Mouse (Mus musculus): ENCODE results near the gene Plxna2.

The Plxna2 gene

DNA sequence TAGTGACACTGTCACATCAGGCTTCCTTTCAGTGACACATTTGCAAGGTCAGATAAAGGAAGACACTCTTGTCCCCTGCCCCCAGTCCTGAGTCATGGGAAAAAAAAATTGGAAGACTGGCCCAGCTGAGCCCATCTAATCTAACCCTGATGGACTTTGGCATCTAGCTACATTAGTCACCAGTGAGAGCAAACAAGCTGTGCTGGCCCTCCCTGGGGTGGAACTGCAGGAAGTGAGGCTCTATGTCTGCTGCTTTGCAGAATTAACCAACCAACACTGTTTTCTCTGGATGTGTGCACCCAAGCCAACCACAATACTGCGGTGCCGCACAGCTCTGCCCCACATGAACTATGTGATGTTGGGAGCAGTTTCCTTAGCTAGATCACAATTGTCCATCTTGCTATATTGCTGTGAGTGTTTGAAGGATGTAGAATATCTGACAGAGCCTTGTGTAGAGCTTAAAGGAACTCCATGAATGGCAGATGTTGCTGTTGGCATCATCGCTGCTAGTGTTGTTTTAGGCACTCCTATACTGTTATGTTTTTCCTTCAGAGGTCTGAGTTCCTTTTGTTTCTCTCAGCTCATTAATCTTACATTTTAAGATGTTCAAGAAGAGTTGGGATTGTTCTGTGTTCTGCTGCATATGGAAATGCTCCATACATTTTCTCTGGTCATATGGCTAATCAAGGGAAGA lies 42.6 kb downstream of the Plxna2 start:
- no peak for DNase-seq (ENCODE audit: low spot score)

DNA sequence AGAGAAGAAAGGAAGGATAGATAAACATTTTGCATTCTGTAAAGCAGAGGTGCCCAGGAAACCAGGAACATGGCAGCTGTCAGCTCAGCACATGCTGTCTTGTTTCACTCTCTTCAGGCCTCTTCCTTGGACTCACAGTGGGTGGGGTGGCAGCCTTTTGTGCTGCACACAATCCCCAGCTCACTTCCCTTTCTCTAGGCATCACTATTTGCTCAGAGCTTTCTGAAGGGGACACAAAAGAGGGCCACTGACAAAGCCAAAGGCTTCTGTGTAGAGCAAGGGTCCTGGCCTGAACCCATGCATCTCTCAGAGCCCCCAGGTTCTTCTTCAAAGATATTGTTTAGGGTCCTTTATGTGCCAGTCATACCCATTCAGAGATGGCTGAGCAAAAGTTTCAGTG lies 45.0 kb downstream of the Plxna2 start:
- peak; percentile 67 for DNase-seq (ENCODE audit: low spot score)

DNA sequence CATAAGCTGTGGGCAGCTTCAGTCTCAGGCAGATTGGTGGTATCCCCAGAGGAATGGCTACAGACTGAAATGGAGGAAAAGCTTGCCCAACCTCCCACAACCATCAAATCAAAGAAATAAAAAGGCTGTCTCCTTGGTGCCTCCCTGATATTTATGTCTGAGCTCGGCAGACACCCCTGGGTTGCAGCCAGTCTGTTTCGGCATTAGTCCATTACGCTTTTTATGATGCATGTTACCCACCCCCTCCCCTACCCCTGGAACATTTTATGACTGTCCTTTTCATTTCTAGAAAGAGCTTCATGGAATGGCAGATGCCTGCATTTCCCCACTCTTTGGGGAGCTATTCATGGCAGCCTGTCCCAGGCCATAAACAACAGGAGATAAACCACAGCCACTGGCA lies 47.7 kb downstream of the Plxna2 start:
- no peak for DNase-seq (ENCODE audit: low spot score)

DNA sequence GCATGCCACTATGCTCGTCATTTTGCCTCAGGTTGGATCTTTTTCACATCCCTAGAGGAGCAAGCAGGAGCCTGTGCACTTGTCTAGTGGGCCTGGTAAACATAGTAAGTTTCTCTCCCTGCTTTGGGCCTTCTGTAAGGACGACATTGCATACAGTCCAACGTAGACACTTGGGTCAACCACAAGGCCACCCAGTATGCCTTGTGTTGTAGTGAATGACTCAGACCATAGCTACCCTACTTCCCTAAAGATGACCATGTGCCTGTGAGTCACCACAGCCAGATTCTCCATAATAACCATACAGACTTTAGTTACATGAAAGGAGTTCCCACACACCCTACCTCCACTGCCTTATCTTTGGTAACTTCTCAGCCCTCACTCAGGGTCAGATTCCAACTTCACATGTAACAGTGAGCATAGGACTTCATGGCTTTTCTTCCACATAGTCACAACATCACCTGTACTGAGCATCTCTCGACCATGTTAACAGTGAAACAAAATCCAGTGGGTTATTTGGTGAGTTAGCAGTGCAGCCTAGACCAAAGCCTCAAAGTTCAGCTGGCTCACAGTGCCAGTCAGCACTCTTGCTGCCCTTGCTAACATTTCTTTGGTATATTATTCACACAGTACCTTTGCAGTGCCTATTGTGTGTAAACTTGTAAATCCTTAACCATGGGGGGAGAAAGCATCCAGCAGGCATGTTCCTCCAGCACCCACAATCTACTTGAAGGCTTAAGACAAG lies 53.9 kb downstream of the Plxna2 start:
- DNase-seq (ENCODE audit: low spot score), result no peak

DNA sequence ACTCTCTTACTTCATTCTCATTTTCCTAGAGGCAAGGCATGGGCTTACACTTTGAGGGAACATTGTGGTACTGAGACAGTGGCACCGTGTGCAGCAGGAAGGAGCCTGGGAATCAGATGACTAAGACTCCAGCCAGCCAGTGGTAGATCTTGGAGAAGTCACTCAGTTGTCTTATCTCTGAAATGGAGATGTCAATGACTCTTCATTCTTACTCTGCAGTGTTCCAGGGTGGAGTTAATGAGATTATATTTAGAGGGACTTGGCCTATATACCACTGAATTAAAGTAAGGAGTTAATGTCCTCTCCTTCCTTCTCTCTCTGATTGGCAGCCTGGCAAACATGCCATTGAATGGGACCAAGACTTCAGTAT lies 54.5 kb downstream of the Plxna2 start:
- DNase-seq (ENCODE audit: low spot score), result no peak

DNA sequence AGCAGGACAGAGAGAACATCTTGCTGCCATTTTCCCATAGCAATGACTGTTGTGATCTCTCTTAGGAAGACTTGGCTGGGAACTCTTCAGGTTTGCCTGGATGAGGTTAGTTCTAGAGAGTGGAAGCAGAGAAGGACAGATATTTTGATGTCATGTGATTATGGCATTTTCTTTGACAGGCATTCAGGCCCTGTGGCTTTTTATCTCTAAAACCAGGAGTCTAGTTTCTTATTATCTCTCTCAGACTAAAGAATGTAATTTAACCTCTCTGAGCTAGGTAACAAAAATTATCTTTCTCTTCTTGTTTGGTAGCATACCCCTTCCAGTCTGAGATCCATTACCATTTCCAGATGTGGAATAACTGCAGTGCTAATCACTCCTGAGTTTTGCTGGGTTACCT lies 55.2 kb downstream of the Plxna2 start:
- DNase-seq (ENCODE audit: low spot score), result no peak

DNA sequence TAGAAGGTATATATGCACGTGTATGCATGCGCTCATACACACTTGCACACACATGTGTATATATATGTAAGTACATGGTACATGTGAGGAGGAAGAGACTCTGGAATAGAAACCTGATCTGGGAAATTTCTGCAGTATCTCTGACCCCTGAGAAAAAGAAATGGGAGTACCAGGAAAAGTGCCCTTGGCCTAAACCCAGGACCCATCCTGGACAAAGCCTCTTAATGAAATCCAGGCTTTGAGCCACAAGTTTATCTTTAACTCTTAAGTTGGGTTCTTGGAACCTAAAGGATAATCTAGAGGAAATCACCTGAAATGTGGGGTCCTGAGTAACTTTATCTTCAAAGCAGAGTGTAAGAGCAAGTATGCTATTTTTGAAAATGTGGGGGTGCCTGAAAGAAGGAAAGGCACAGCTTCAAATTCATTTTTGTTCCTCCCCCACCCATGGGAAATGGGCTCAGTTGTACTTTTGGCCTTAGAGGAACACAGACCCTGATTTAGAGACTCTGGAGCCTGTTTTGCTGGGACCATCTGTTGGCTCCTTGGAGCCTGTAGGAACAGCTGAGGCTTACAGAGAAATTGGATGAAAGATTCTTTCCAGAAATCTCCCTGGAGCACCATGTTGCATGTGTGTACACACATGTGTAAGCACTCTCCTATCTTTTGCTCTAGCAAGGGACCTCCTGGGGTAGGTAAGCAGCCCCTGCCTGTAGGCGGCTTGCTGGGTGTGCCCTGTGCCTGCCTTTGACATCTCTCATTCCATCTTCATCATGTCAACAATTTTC lies 57.3 kb downstream of the Plxna2 start:
- no peak for DNase-seq (ENCODE audit: low spot score)

DNA sequence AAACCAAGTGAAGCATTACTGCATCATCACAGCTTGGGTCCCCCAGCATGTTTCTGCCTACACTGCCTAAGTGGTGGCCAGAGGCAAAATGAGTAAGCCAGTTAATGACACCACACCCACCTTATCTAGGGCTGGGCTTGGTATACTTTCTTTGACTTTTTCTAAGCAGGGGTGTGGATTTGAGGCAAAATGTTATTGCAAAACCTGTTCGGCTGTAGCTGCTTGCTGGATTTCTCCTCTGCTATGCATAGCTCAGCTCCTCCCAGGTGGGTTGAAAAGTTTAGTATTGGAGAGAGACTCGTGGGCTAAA lies 57.8 kb downstream of the Plxna2 start:
- DNase-seq (ENCODE audit: low spot score), result no peak

DNA sequence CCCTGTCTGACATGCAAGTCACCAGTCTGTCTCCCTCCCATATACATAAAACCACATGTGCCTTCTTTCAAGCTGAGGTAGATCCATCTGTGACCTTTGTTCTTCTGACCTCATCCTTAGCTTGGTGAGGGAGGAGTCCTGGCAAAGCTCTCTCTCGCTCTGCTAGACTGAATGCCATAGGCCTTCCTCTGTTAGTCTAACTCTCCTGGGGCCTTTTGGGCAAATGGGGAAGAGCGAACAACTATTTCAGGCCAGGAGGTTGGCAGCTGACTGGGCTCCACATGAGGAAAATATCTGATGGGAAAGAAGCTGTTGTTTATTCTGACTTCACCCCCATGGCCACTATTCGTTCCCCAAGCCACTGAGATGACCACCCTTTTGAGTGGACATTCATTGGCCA lies 59.9 kb downstream of the Plxna2 start:
- peak; percentile 64 for DNase-seq (ENCODE audit: low spot score)

DNA sequence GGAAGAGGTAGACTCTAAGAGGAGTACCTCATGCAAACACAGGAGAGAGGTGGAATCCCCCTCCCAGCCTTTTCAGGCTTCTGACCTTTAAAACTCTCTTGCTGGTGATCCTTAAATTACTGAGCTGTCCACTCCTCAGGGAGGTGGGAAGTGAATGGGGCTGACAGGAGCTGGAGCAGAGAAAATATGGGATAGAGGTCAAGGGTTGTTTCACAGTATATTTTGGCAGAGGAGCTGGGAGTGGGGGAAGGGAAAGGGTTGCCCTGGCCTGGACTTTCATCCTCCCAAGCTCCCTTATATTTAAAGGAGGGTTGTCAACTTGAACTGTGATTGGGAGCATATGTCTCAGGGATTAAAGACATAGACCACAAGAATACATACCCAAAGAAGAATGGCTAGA lies 61.1 kb downstream of the Plxna2 start:
- peak; percentile 78 for DNase-seq (ENCODE audit: low spot score)

DNA sequence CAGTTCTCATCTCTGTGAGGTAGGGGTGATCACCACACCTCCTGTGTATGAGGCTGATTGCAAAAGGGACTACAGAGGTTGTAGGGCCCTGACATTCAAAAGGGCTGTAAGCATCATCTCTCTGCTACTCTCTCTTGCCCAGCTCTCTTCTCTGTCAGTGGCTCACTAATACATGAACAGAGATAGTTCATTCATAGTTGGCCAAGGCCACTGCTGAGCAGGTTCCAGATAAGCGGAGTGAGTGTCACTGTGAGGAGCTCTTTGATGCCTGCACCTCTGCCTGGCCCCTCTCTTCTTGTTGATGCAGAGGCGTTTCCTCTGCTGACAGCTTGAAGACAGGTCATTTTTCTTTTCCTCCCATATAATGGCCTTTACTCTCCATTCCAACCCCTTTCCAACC lies 62.1 kb downstream of the Plxna2 start:
- peak; percentile 49 for DNase-seq (ENCODE audit: low spot score)

DNA sequence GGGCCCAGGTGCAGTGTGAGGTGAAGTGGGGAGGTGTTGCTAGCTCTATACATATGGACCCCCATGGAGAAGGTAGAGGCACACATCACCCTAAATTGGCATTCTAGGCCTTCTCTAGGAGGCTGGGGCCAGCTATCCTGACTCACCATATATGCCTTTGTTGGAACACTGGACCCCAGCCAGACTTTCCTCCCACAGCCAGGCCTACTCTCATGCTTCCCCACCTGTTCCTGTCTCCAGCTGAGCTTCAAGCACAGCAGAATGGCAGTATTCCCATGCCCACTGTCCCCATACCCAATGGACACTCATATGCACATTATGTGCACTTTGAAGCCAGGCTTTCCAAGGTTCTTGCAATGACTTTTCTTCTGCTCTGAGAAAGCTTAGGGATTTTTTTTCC lies 64.0 kb downstream of the Plxna2 start:
- DNase-seq (ENCODE audit: low spot score), result no peak

DNA sequence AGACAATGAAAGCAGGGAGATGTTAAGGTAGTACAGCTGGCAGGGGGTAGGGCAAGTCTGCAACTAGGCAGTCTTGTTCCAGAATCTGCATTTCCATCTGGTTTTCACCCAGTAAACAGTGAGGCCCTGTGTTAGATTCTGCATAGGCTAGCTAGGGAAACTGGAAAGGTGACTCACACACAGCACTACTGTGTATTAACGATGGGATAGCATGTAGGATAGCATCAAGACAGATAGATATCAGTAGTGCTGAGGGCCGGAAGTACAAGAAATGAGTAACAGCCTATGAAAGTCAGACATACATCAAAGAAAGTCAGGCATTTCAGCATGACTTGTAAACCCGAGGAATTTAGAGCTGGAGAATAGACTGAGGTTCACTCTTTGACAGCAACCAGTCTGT lies 65.1 kb downstream of the Plxna2 start:
- DNase-seq (ENCODE audit: low spot score), result no peak

DNA sequence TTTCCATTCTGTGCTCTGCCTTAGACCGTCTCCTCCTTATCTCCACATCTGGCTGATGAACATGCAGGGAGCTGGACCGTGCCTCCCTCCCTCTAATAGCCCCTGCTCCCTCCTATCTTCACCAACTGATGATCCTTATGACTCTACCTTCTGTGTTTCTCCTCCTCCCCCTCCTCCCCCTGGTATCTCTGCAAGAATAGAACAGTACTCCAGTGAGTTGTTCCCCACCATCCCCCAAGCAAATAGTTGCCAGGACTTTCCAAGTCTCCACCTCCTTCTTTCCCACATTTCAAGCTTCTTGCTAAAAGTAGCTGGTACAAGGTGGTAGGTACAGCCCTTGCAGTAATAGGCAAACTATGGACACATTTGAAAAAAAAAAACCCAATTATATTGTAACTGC lies 67.9 kb downstream of the Plxna2 start:
- no peak for DNase-seq (ENCODE audit: low spot score)

DNA sequence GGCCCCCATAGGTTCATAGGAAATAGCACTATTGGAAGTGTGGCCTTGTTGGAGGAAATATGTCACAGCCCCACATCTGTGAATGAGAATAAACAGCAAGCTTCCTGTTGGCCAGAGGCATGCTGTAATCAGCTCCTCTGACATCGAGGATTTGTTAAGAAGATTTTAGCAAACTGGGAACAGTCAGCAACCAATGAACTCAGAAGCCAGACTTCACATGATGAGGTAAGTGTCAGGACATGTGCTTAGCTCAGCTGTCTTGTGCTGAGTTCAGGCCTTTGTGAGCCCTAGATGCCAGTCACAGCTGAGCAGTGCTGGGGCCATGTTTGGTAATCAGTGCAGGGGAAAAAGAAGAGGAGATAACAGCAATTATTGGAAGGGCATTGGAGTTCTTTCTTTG lies 69.7 kb downstream of the Plxna2 start:
- DNase-seq (ENCODE audit: low spot score), result no peak

DNA sequence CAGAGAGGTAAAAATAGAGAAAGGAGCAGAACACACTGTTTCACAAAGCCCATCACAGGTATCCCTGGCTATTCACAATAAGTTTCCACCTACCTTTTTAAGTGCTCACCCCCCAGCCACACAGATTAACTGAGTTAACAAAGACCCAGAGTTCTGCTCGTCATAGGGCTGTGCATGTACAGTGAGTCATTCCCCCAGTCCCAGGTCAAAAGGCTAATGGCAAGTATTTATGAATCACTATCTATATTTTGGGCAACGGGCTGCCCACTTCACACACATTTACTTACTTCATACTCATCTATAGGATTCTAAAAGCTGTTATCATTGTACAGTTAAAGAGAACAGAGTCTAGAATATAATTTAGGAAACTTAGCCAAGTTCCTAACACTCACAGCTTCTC lies 70.1 kb downstream of the Plxna2 start:
- DNase-seq (ENCODE audit: low spot score), result no peak

DNA sequence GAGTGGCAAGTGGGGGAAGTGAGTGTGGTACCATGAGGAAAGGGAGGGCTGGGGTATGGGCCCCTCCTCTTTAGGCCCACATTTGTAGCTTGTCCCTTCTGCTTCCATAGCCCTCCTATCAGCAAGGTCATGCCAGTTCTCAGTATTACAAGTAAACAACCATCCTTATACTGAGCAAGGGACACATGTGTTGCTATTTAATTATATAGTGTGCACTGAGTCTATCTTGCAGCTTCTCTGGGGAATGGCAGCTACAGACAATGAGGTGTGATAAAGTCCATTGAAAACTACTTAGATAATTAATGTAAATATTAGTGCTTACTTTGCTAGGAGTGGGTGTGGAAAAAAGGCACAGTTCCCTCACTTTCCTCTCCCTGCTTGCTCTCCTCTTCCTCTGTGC lies 75.0 kb downstream of the Plxna2 start:
- DNase-seq (ENCODE audit: low spot score), result no peak

DNA sequence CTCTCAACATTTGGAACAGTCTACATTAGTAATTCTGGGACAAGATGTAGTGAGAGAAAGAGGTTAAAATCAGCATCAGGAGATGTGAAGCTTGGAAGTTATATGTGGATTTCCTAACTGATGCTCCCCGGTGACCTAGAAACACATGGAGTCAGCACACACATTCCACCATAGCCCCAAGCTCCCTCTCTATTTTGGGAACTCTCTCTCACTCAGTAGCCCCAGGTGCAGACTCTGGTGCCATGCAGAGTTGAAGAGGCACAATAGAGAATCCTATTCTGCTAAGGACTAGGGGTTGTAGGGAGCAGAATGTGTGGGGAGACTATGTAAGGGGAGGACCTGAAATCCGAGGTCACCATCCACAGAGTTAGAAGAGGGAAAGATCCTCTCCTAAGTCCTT lies 75.5 kb downstream of the Plxna2 start:
- DNase-seq (ENCODE audit: low spot score), result no peak

DNA sequence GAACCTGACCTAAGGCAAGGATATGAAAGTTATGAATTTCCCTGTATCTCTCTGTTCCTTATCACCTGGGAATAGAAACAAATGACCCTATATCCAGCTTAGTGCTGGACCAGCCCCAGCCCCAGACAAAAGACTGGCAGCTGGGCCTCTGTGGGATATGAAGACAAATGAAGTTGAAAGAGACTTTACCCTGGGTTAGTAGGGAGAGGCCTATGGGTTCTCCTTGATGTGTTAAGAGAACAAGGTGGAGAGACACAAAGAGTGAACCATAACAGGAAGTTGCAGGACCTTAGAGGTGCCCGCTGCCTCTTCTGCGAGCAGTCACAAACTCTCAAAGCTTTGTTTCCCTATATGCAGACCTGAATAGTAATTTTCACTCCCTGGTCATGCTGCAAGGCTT lies 76.8 kb downstream of the Plxna2 start:
- no peak for DNase-seq (ENCODE audit: low spot score)

DNA sequence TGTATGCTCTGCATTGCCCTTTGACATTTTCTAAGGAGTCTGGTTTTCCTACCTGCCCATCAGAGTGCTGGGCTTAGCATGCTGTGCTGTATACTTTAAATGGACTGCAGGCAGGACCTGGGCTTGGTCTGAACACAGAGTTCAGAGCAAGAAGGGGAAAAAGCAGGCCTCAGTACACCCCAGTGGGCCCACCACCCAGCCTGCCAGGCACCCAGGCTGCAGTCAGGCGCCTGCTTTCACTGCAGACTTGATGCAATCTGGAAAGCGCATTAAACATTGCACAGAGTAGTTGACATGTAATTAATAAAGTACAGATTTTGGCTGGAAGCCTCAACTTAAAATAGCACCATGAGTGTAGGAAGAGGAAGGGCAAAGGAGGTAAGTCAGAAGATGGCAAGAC lies 79.4 kb downstream of the Plxna2 start:
- DNase-seq (ENCODE audit: low spot score), result no peak

DNA sequence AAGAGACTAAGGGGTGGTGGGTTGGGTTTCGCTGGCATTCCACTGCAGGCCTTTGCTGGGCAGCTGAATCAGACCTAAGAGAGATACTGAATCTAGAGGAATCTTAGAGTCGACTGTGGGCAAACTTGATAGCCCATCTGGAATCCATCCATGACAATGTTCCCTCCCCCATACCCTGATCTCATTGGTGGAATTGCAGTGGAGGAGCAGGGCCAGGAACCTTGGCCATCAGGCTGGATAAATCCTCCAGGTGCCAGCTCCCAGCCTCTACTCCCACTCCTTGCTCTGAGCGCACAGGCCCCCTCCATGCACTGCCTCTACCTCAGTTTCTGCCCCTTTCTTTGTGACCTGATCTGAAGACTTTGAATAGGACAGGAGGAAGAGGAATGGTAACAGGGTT lies 81.3 kb downstream of the Plxna2 start:
- DNase-seq (ENCODE audit: low spot score), result no peak

DNA sequence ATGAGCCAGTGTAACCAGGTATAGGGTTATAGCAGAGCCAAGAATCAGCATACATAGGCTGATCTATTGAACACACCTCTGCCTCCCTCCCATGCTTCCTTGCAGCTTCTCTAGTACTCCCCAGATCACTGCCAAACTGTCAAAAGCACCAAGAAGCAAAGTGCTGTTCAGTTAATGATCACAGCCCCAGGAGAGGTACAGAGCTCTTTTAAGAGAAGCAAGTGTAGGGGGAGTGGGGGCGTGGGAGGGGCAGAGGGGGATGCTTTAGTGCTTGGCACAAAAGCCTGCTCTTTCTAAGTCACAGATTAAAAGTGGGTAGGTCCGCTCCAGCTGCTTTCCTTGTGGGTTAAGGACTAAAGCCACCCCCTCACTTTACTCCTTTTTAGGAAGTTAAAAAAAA lies 85.2 kb downstream of the Plxna2 start:
- no peak for DNase-seq (ENCODE audit: low spot score)

DNA sequence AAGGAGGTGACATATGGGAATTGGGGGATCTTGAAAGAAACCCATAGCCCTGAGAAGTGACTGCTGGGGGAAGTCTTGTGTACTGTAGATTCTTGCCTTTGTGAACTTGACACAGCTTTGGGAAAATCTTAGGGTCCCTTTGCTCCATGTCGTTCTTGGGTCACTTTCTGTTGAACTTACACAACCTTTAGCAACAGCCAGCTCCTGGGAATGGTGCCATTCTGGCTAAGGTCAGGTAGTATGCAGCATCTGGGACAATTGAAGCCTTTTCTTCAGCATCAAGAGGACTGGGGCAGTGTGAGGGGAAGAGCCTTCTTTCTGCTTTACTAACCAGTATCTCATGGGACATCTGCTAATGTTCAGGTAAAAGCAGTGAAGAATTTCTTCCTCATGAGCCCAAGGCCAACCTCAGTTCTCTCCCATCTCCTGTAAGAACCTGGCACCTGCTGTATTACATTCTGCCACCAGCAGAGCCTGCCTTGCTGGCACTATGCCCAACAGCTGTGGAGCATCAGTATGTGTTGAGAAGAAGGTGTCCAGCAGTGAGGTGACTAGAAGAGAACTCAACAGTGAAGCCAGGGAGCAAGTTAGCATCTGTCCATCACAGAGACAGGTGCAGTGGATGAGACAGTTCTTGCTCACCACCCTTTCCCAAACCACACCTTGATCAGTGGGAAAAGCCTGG lies 86.3 kb downstream of the Plxna2 start:
- no peak for DNase-seq (ENCODE audit: low spot score)
